Mouse (Mus musculus): ENCODE measurements around the gene Hba-a2.
"Not testable (repeated sequence)": the region's sequence is repeated elsewhere in the genome, so short reads cannot be mapped to it uniquely, and the experiment has no call there.

Gene Hba-a2

GRCm38 (mm10) chr11:32283091-32283777 lies 13.1 kb upstream of the Hba-a2 start, which contains the start of gene Hba-a1:
Hba-a1 (plus strand) TSS chr11:32283511.
- DNase-seq (ENCODE audit: low spot score in 2 of 2): not testable (repeated sequence)

- not testable (repeated sequence) for DNase-seq (ENCODE audit: low spot score in 2 of 2)
Observed at GRCm38 (mm10) chr11:32284582-32284981, 11.7 kb upstream of the Hba-a2 start.

GRCm38 (mm10) chr11:32285031-32285775 lies 11.1 kb upstream of the Hba-a2 start:
- no peak for DNase-seq (ENCODE audit: low spot score in 2 of 2)

DNA sequence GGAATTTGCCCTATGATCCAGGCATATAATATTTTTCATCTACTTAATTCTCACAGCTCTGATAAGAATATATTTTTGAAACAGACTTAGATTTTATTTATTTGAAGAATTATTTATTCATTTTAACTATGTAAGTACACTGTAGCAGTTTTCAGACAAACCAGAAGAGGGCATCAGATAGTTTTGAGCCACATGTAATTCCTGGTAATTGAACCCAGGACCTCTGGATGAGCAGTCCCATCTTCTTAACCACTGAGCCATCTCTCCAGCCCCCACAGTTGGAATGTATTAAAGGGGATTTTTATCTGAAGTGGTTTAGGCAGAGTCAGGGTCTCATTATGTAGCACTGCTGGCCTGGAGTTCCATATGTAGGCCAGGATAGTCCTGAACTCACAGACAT lies 10.4 kb upstream of the Hba-a2 start:
- not testable (repeated sequence) for DNase-seq (ENCODE audit: low spot score in 2 of 2)

- peak; percentile 61 to 82 for DNase-seq (ENCODE audit: low spot score in 2 of 2)
Observed at GRCm38 (mm10) chr11:32286695-32287492, 9.4 kb upstream of the Hba-a2 start, which contains the start of gene Hbq1b. Hbq1b (plus strand) TSS chr11:32286965.

GRCm38 (mm10) chr11:32287493-32287825 lies 8.8 kb upstream of the Hba-a2 start:
- no peak for DNase-seq (ENCODE audit: low spot score in 2 of 2)

DNA sequence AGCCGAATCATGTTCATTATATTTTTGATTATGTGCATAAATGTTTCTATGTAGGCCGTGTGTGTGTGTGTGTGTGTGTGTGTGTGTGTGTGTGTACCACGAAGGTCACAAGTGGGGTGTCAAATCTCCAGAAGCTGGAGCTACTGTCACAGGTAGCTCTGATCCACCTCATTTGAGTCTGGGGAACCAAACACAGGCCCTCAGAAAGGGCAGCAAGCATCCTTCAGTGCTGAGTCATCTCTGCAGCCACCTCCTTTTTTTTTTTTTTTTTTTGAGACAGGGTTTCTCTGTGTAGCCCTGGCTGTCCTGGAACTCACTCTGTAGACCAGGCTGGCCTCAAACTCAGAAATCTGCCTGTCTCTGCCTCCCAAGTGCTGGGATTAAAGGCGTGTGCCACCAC lies 3.5 kb upstream of the Hba-a2 start:
- DNase-seq (ENCODE audit: low spot score in 2 of 2): not testable (repeated sequence)

DNA sequence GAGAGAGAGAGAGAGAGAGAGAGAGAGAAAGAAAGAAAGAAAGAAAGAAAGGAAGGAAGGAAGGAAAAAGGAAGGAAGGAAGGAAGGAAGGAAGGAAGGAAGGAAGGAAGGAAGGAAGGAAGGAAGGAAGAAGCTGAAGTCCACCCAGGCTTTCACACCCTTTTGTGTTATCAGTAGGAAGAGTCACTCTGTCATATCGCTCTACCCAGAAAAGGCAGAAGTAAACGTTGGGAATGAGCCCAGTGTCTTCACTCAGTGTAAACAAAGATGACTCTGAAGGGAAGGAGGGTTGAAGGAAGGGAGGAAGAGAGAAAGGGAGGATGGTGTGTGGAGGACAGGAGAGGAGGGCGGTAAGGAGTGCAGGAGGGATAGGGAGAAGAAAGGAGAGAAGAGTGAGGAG lies 2.8 kb upstream of the Hba-a2 start:
- not testable (repeated sequence) for DNase-seq (ENCODE audit: low spot score in 2 of 2)

DNA sequence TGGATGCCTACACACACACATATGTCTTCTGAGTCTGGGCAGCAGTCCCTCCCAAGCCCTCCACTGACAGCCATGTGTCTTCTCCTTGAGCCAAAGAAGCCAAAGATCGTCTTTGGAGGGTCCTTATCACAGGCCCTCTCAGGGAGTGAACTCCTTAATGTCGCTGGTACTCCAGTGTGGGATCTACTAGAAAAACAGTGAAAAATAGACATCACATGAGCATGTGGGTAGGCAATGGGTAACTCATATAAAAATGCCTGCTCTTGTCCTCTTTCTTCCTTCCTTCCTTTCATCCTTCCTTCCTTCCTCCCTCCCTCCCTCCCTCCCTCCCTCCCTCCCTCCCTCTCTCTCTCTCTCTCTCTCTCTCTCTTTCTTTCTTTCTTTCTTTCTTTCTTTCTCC lies 1.1 kb downstream of the Hba-a2 start:
- not testable (repeated sequence) for DNase-seq (ENCODE audit: low spot score in 2 of 2)

- DNase-seq (ENCODE audit: low spot score in 2 of 2): no peak
Observed at GRCm38 (mm10) chr11:32297866-32298531, 1.7 kb downstream of the Hba-a2 start.

DNA sequence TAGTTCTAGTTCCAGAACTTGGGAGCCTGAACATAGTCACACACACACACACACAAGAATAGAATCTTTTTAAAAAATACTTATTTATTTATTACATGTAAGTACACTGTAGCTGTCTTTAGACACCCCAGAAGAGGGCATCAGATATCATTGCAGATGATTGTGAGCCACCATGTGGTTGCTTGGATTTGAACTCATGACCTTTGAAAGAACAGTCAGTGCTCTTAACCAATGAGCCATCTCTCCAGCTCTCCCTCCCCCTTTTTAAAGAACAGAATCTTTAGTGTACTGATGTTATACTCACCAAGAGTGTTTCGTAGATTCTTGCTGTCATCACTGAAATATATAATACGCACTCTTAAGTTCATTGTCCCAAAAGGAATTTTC lies 2.2 kb downstream of the Hba-a2 start:
- no peak for DNase-seq (ENCODE audit: low spot score in 2 of 2)

DNA sequence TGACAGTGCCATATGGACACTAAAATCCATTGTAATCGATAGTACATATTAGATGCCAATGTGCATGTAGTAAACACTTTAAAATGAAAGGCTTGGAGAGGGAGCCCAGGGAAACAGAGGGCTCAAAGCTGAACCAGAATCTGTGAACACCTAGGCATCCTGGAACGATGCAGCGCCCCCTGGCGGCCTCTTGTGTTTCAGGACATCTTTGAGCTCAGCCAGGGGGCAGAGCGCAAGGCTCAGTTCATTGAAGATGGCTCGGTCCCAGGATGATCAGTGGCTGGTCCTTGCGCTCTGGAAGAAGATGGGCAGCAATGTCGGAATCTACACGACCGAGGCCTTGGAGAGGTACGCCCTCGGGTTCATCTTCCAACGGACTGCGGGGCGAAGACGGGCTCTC lies 3.6 kb downstream of the Hba-a2 start, which contains the start of gene Hbq1a:
Hbq1a (plus strand) TSS at position 205 of the 400 bp plus-strand sequence.
- peak; percentile 48 to 66 for DNase-seq (ENCODE audit: low spot score in 2 of 2)

DNA sequence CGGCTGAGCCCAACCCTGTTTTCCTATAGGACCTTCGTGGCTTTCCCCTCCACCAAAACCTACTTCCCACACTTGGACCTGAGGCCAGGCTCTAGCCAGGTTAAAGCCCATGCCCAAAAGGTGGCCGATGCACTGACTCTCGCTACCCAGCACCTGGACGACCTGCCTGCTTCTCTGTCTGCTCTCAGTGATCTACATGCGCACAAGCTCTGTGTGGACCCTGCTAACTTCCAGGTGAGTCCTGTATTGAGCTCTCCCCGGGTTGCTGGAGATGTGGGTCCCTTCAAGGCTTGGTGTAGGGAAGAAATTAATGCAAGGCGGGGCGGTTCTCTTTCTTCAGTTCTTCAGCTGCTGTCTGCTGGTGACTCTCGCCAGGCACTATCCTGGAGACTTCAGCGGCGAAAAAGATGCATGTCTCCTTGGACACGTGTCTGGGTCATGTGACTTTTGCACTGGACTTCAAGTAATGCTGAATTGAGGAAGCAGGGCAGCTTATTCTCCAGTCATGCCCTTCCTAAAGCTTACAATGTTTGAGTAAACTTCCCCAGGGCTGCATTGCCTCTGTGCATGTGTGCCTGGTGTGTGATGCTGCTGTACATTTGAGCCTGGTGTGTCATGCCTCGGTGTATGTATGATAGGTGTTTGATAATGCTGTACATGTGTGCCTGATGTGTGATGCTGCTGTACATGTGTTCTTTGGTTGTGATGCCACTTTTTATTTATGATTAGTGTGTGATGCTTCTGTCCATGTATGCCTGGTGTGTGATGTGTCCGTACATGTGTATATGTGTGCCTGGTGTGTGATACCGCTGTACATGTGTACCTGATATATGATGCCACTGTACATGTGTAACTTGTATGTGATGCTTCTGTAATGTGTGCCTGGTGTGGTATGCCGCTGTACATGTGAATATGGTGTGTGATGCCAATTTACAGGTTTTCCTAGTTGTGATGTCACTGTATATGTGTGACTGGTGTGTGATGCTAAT lies 4.3 kb downstream of the Hba-a2 start:
- no peak for DNase-seq (ENCODE audit: low spot score in 2 of 2)

- no peak for DNase-seq (ENCODE audit: low spot score in 2 of 2)
Observed at GRCm38 (mm10) chr11:32301506-32301905, 5.2 kb downstream of the Hba-a2 start.

DNA sequence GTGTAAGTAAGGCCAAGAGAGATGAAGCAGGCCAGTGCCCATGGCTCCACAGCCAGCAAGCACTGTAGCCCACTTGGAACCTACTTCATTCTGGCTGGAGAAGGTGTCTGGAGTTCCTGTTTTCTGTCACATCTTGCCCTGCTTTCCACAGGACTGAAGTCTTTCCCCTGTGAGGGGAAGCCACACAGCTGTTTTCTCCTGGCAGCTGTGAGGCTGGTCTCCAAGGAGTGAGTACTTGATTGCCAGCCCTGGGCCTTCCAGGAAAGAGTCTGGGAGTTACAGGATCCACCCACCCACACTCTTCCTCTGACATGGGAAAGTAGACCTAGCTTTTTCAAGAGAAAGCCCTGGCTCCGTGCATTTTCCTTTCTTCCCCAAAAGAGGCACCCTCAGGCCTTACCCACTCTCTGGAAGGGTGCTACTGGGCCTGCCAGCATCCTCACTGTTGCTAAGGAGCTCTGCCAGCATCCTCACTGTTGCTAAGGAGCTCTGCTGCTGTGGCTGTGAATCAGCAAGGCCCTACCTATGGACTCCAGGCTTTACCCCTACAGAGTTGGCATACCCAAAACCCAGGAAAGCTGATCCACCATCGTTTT lies 6.6 kb downstream of the Hba-a2 start:
- DNase-seq (ENCODE audit: low spot score in 2 of 2): no peak

DNA sequence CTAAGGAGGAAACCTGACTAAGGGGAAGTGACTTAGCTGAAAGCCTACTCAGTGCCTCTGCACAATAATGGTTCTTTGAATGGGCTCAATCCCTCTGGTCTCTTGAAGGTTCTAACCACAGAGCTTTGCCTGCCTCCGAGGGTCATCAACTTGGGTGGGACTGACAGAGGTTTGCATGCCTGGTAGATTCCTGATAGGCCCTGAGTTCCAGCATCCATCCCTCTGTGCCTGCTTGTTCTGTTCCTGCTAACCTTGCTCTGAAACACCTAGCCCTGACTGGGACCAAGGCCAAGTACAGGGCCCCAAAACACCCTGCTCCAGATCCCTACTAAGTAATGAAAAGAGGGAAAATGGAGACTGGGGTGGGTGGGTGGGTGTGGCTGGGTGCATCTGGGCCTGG lies 7.2 kb downstream of the Hba-a2 start:
- DNase-seq (ENCODE audit: low spot score in 2 of 2): no peak

DNA sequence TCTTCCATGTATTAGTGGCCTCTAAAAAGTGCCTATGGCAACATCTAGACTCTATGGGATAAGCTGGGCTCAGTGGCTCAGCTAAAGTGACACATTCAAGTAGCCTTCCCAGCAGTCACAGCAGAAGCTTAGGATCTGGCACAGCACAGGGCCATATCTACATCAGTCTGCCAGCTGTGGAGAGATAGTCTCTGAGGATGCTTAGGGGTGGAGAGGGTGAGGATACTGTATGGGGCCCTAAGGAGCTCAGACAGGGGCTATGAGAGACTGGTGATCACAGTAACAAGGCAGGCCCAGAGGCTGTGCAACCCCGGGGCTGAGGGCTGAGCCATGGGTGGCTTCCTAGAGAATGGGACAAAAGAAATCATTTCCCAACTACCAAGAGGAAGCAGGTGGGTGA lies 10.7 kb downstream of the Hba-a2 start:
- DNase-seq (ENCODE audit: low spot score in 2 of 2): no peak

DNA sequence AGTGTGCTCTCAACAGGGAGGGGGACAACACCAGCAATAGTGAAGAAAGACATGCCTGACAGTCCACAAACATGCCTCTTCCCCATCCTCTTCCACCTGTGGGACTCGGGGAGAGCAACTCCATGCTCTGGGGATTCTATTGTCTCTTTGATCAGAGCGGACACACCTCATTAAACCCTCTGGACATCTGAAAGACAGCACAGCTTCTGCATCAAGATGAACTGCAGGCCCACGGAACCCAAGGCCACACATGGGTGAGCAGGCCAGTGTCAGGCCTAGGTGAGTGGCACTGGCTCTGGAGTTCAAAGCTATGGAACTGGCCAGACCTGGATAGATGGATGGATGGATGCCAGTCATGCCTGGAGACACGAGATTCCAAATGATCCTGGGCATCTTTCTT lies 13.2 kb downstream of the Hba-a2 start:
- DNase-seq (ENCODE audit: low spot score in 2 of 2): no peak

- DNase-seq (ENCODE audit: low spot score in 2 of 2): no peak
Observed at GRCm38 (mm10) chr11:32309928-32310327, 13.6 kb downstream of the Hba-a2 start.

DNA sequence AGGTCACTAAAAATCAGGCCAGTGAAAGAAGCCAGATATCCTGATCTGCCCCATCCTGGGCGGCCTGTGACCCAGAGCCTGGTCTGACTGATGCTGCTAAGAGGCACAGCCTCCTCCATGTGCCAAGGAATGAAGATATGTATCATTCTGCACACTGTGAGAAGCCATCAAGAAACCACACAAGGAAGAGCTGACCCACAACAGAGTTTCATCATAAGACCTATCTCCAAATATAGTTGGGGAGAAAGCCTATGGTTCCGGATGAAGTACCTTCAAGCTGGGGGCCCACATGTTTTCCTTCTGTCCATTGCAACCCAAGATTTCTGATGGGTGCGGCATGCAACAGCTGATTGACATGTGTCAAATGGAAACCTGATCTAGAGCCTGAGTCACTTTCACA lies 19.7 kb downstream of the Hba-a2 start:
- DNase-seq (ENCODE audit: low spot score in 2 of 2): no peak
